Mouse (Mus musculus) adrenal gland, adult 8-10 months (tissue): ENCODE data around the gene Tmpo. TPM values are rescaled to one million over a fixed set of nuclear protein-coding genes. Genes with fewer than 3 reads are reported as not detected.
A peak's percentile ranks its signal among the peaks of the same experiment; 100 is the strongest.

Experiments used
- DNase-seq: peaks from one replicate; pipeline ENCODE4 v3.0.0; 2022
- total RNA-seq, 4 experiments: library from RNA; stranded (reverse); gene quantifications; 2 replicates each; pipeline ENCODE4 v1.2.4; 2022

Gene Tmpo
- total RNA-seq, 4 experiments from 2014 or later, result 81.5 to 150 (median 108) TPM

DNA sequence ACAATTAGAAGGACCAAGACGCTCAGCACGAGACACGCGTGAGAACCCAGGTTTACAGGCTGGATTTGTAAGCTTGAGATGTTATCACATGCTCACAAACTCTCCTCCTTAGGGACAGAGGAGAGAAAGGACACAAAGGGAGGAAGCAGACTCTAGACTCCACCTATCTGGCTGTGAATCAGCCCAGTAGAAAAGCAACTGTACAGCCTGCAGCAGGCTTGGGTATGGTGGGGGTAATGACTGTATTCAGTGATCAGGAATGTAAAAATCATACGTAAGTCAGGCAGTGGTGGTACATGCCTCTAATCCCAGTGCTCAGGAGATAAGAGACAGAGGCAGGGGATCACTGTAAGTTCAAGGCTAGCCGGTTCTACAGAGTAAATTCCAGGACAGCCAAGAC is 24.8 kb downstream of the Tmpo start:
- no peak for DNase-seq

DNA sequence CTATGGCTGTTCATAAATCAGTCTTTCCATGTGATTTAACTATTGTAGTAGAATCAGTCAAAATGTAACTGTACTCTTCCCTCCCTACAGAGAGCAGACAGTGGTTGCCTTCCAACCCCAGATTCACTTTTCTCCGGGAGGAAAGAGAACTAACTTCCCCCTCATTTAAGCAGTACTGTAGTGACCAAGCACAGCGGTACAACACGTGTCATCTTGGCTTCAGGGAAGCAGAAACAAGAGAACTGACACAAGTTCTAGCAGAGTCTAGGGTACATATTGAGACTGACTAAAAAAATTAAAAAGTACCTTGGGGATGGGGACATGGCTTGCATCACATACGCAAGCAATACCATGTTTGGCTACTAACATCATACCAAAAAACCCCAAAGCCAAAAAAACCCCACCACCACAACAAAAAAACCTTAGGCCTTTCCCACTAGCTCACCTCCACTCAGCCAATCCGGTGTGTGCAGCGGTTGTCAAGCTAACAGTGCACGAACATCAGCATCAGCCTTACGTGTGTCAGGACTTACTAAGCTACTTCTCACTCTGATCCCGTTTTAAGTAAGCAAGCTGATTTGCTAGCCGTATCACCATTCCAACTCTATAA is 27.1 kb downstream of the Tmpo start:
- no peak for DNase-seq

DNA sequence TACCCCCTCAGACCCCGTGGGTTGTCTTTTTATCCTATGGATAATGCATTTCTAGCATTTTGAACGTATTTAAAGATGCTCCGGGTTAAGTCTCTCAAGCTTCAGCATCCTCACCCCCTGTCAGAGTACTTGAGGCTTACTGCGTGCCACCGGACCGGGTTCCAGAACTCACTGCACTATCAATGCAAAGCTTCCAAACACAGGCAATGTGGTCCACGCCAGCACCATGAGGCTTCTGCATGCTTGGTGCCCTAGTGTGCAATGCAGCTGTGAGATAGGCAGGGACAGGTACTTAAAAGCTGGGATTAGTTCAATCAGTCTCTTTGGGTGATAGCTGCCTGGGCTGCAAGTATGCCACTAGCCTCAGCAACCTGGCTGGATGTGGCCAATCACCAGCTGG is 35.7 kb downstream of the Tmpo start:
- DNase-seq, result no peak

DNA sequence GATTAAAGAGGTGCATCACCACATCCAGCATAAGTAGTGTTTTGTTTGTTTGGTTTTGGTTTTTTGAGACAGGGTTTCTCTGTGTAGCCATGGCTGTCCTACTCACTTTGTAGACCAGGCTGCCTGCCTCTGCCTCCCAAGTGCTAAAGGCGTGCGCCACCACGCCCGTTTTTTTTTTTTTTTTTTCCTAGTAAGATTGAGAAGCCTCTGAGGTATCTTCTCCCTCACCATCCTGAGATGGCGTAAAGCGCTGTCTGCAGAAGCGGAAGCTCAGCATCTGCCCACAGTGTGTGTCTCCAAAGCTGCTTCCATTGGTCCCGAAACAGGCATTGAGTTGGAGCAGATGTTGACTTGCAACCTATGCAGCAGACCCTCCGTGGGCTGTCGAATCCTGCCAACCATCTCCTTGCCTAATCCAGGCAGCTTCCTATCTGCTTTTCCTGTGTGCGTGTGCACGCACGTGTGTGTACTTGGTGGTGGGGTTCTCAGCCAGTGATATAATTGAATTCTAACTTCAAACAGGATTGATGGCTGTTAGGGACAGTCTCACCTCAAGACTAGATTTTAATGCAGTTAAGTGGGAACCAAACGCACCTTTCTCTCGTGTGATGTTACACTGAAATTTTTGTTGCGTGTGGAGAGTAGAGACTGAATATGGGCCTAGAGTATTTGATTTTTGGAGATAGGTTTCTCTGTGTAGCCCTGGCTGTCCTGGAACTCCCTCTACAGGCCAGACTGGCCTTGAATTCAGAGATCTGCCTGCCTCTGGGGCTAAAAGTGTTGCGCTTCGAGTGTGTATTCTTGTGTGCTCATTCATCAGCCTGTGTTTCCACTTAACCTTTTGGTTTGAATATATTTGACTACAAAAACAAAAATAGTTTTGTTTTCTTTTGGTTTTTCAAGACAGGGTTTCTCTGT is 37.5 kb downstream of the Tmpo start:
- no peak for DNase-seq

DNA sequence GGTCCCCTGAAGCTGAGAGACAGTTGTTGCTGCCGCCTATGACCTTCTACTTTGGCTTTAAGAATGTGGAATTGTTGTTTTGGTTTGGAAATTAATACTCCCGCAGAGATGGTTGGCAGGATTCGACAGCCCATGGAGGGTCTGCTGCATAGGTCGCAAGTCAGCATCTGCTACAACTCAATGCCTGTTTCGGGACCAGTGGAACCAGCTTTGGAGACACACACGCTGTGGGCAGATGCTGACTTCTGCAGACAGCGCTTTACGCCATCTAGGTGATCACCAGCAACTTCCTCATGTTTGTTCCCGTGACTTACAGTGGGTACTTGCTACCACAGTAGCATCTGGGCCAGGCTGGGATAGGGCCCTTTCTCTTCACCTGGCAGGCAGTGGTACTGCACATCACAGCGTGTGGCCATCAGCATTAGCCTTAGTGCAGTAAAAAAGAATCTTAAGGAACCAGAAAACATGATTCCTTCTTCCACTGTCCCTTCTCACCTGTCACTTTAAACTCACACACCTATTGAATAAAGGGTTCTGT is 38.4 kb downstream of the Tmpo start:
- no peak for DNase-seq

DNA sequence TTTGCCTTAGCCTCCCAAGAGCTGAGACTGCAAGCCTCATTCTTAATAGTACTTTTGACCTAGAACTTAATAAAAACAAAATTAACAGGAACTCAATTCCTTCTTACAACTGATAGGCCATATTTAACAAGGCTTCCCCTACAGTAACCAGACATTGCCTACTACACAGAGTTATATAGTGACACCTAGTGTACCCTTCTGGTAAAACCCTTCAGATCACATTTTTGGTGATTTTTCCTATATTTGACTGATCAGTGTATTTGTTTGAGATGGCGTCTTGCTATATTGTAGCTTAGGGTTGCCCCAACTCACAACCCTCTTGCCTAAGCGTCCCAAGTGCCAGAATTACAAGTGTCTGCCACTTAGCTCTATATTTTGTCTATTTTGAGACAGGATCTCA is 39.6 kb downstream of the Tmpo start:
- DNase-seq, result no peak

DNA sequence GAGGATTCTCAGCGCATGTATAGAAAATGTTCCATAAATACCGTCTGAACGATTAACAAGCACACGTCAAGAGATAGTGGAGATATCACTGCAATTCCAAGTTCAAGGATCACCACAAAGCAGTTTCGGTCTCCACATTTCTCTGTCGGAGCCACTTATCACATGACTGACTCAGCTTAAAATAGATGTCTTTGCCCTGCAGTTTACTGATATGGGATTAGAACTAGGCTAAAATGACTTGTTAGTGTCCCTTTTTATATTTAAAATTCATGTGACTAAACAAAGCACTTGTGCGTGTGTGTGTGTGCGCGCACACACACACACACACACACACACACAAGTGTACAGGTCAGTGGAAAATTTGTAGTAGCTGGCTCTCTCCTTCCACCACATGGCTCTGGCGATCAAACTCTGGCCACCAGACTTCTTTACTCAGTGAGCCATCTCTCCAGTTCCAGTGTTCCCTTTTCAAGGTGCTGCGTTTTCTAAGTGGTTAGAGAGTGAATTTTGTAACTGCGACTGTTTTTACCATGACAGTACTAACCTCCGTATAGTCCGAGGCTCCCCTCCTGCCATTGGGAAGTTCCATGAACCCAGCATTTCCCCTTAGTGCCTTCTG is 41.9 kb downstream of the Tmpo start:
- no peak for DNase-seq

DNA sequence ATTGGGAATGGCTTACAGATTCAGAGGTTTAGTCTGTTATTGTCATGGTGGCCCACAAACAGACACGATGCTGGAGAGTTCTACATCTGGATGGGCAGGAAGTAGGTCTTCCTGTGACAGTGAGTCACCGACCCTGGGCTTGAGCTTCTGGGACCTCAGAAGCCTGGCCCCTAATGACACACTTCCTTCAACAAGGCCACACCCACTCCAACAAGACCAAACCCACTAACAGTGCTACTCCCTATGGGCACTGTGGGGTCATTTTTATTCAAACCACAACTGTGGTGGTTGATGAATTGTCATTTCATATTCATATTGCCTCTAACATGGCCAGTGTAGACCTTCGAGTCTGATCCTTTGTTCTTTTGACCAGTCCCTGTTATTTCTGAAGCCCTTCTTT is 42.8 kb downstream of the Tmpo start:
- no peak for DNase-seq

DNA sequence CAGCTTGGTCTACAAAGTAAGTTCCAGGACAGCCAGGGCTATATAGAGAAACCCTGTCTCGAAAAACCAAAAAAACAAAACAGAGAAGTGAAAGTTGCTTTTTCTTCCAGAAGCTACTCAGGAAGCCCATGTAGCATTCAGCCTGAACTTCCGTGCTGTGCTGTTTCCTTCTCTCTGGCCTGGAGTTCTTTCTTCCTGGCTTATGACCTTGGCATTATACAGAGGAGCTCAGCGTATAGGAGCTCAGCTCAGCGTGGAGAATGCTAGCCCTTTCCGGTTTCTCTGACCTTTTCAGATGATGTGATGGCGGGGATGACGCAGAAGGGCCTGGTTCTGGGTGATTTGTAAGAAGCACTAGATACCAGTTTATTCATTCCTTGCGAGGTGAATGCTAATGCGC is 43.7 kb downstream of the Tmpo start:
- DNase-seq, result no peak

DNA sequence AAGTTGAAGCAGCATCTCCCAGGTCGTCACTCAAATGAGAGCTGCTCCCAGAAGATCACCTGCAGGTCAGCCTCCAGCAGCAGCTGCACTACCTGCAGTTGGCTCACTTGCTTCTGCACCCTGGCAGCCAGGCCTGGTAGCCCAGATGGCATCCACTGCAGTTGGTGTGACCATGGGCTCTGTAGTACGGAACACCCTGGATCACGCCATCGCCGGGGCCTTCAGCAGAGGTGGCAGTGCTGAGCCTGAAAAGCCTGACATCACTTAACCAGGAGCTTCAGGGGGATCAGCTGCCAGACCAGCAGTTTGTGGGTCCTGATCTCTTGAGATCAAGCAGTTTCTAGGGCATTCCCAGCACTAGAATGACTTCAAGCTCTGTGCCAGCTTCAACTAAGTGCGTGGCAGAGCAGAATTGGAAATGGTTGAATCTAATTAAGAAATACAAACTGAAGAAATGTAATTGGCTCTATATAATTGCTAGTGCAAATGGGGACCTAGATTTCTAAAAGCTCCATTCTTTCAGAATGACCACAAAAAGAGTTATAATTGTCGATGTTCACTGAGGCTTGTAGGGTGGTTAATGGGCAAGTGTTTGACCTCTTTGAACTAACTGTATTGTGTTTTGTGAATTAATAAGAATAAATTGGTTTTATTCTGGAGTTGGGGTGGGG is 45.7 kb downstream of the Tmpo start:
- DNase-seq, result no peak

DNA sequence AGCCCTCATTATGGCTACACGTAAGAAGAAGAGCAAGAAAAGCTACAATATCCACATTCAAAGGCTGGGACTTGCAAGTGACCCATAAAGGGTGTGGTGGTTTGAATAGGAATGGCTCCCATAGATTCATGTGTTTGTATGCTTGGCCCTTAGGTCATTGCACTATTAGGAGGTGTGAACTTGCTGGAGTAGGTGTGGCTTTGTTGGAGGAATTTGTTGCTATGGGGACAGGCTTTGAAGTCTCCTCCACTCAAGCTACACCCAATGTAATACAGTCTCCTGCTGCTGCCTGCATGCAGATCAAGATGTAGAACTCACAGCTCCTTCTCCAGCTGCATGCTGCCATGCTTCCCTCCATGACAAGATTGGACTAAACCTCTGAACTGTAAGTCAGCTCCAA is 49.5 kb downstream of the Tmpo start:
- DNase-seq, result no peak

DNA sequence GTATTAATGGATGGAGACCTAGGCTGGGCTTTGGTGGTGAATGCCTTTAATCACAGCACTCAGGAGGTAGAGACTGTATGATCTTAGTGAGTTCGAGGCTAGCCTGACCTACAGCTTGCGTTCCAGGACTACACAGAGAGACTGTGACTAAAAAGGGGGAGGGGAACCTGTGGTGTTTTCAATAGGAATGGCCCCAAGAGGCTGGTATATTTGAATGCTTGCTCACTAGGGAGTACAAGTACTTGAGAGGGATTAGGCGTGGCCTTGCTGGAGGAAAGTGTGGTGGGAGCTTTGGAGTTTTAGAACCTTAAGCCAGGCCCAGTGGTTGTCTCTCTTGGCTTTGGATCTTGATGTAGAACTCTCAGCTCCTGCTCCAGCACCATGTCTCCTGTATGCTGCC is 50.3 kb downstream of the Tmpo start:
- no peak for DNase-seq

DNA sequence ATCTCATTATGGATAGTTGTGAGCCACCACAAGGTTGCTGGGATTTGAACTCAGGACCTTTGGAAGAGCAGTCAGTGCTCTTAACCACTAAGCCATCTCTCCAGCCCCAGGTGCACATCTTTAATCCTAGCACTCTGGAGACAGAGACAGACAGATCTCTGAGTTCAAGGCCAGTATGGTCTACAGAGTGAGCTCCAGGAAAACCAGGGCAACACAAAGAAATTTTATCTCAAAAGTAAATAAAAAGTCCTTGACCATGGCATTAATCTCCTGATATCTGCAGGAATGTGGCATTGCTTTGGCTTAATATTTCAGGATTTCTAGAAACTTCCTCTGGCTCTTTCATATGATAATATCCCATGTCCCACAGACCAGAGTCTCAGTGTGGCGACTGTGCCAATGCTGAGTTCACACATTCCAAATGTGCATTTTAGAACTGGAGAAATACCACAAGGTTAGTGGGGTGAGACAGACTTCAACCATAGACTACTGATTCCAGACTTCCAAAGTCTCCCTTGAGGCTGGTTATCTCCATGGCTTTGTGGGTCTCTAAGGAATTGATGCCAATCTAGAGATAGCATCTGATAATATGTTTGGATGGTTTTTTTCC is 52.5 kb downstream of the Tmpo start:
- peak; percentile 54 for DNase-seq

DNA sequence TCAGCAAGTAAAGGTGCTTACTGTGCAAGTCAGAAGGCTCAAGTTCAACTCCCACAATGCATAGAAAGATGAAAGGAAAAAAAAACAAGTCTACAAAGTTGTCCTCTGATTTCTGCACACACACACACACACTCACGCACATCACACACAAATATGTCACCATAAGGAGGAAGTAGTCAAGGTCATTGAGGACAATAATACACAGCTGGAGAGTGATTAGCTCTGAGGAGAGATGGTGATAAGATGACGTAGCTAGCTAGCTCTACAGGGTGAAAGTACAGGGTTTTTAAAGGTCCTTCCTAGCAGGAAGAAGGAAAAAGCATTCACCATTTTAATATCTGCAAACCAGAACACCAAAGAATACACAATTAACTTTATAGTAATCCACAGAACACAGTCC is 53.7 kb downstream of the Tmpo start:
- no peak for DNase-seq

DNA sequence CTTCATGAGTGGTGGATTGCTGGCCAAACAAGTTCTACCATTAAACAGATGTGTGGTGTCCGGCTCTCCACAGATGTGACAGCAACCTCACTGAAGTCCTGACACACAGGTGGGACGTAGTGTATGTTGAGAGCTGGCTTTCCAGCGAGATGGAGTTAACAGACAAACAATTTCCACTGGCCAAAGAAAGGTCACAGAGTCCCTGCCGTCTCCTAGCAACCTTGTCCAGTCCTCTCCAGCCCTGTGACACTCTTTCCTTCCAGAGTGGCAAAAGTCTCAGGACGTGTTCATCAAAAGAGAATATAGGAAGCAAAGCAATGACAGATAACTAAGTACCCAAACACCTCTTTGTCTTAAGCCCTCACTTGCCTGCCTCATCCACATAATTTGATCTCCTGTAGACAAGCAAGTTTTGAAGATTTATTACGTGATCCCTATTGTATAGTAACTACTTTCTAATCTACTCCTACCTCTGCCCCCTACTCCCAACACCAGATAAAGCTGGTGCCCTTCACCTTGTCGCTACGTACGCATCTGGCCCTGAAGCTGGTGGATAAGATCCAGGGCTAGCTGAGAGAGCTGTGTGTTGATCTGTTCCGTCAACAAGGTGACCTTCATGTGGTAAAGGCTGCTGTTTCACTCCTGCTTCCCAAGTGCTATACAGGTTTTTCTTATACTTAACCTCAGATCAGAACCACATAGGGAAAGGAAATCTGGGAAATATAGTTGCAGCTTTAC is 54.3 kb downstream of the Tmpo start:
- peak; percentile 29 for DNase-seq

DNA sequence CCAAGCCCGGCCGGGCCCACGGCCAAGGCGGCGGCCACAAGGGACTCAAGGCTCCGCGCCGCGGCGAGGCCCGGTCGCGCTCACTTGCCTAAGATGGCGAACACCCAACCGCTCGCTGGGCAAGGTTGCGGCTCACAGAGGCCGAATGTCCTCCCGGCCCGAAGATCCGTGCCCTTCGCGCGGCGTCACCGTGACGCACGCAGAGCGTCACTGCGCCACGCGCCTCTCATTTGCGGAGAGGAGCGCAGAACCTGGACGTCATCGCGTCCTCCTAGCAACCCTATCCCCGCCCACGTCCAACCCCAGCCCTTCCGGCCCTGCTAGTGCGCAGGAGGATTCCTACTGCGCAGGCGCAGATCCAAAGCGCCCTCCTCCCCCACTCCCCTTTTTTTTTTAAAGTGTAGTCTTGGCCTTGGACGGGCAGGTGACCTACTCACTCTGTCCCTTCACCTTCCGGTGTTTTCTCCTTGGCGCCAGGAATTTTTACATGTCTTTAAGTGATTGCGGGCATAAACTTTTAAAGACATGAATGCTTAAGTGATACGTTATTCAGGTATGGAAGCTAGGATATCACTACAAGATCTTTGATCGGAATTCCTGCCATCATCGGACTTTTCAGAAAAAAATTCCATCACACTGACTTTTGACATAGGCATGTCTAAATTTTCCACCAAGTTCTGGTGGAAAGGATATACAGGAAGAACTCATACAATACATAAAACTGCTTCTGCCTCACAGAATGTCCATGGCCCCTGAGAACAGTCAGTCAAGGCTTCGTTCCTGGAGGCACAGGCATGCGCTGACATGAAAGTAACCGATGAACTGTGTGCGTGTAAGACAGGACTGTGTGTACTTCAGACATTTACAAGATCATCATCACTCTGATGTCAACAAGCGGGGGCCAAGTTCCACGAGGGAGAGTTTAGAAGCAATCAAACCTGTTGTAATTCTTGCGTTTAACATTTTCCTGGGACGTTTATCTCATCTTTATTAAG is 57.0 kb downstream of the Tmpo start, which contains the start of gene Slc25a3:
Slc25a3 (minus strand) TSS at position 232 of the 995 bp plus-strand sequence.
- DNase-seq, result peak; percentile 98

DNA sequence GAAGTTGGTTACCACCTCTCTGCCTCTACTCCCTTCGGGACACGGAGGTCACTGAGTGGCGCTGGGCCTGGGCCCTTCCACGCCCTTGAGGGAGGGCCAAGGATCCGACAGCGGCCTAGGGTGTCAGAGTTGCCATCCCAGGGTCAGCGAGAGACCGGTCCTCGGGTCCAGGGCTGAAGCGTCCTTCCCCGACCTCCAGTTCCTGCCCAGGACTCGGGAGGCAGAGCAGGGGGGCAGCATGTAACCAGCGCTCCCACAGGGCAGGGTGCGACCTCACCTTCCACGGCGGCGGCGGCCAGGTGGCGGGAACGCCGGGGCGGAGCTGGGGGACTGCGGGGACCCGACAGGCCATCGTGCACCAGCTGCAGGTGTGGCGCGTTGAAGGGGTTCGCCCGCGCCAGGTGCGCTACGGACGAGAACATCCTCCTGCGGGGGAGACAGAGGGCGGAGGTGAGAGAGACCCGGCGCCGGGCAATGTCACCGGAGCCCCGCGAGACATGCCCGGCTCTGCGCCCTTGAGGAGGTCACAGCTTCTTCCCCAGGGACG is 57.8 kb downstream of the Tmpo start:
- peak; percentile 51 for DNase-seq

DNA sequence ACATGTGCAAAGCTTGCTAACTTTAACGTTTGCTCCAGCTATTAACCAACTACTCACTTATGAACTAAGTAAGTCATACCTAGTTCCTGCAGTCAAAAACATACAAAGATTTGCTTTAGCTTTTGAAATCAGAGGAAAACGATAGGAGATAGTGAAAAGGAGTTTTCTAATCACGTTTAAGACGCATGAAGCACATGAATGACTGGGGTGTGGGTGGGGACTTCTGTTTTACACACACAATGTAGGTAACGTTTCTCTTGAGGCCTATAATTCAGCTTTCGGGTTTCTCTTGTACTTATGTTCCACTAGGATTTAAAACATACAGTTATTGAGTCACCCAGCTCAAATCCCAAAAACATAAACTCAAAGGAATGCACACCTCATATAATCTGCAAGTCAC is 58.5 kb downstream of the Tmpo start:
- DNase-seq, result no peak

DNA sequence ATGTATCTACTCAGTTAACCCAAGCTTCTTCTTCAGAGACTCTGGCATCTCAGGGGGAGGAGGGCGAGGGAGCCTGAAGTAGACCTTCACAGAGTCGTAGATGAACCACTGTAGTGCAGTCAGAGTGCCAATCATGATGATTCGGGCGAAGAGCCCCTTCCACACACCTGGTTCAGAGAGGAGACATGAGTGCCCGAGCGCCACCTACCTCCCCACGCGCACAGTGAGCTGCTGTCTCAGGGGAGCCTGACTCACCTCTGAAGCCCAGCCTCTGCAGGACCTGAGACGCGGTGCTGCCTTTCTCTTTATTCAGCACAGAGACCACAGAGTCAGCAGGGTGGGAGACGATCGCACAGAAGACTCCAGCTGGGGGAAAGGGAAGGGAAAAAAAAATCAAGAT is 64.2 kb downstream of the Tmpo start:
- DNase-seq, result no peak

DNA sequence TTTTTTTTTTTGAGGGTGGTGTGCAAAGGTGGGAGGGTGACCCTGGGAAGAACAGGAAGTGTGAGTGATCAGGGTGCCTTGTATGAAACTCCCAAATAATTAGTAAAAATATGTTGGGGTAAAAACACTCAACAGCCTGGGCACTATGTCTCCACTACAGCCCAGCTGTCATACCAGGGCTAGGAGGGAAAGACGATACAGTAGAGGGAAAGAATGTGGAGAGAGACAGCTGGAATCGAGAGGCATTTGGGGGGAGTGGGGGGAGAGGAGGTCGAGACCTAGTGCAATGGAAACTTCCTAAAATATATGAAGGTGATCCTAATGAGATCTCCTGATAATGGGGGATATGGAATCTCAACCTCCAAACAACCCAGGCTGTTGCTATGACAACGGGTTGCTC is 71.3 kb downstream of the Tmpo start:
- no peak for DNase-seq
